ENCODE assay signal across 7 mouse cellular contexts in genomic region chr9:97068201-97069095, GRCm38 (mm10). TPM values are rescaled to one million over a fixed set of nuclear protein-coding genes. Genes with fewer than 3 reads are reported as not detected.
DNase-seq lines count a peak whose midpoint lies in the region; ATAC-seq lines count a peak whose summit lies in the region.

No protein-coding gene starts in this region.

- no peak overlapping the region for H3K4me3 ChIP-seq in midbrain, embryonic 11.5 days (ENCODE audit: low read depth, low read length)

- H3K27me3 ChIP-seq in midbrain, embryonic 11.5 days (ENCODE audit: control insufficient read depth, insufficient read depth, low read length) = no peaks in the 10 kb centered on the region

- H3K4me2 ChIP-seq in midbrain, embryonic 11.5 days = no peak overlapping the region

- peaks cover 6% of the 10 kb centered on the region for H3K4me1 ChIP-seq in midbrain, embryonic 11.5 days (ENCODE audit: control insufficient read depth, insufficient read depth, low read length)

- intact Hi-C loops in left cerebral cortex, postnatal 25 days (cut with DNase I) = loop anchor here (1.0 to 5.0 kb wide), 3 partner anchors 51 to 152 kb away; partner anchors contain the start of gene Spsb4

- peak; percentile 92 for ATAC-seq in granulocyte monocyte progenitor cell, adult 5-6 weeks (replicated peaks; ENCODE audit: poor library complexity, severe bottlenecking)
- peak; percentile 78 for ATAC-seq in midbrain, embryonic 11.5 days (ENCODE audit: low FRiP score)

- H3K27ac ChIP-seq in midbrain, embryonic 11.5 days (ENCODE audit: low read depth, low read length) = no peak overlapping the region; the same call in 1 of the 2 replicates

- no peak overlapping the region for H3K9ac ChIP-seq in midbrain, embryonic 11.5 days (ENCODE audit: low read length)

- WGBS in midbrain, embryonic 11.5 days = 54% methylated on average over 9 of the region's 9 CpGs

- H3K9me3 ChIP-seq in midbrain, embryonic 11.5 days (ENCODE audit: control insufficient read depth, low read length) = no peaks in the 10 kb centered on the region

- H3K36me3 ChIP-seq in midbrain, embryonic 11.5 days (ENCODE audit: control insufficient read depth, insufficient read depth, low read length) = no peaks in the 10 kb centered on the region

- DNase-seq in adrenal gland, adult 8-10 months = peak; percentile 52
- peak; percentile 95 for DNase-seq in embryo, embryonic 11 days
- DNase-seq in kidney, adult 11 months = peak; percentile 70
- peak; percentile 87 to 89 for DNase-seq in left cerebral cortex, postnatal 25 days (ENCODE audit: low spot score in 2 of 2)
- peak; percentile 95 for DNase-seq in midbrain, embryonic 11.5 days (ENCODE audit: low spot score, missing footprints)
- peak; percentile 91 for DNase-seq in right cerebral cortex, postnatal 4 days

RNA-seq across cellular contexts. Expression of gene Slc25a36, which starts 42.5 kb away (rescaled TPM):
- total RNA-seq in adrenal gland, adult 8-10 months (2022) = 100 to 1,000 TPM in 2 of 4 experiments, 10 to 100 TPM in 2; 76.3 to 126 (median 102) TPM
- total RNA-seq in granulocyte monocyte progenitor cell, adult 5-6 weeks (2014; fragmentation: Nextera tagmentation) = 49.8 and 53.9 TPM in 2 replicates
- 57.5 and 69.2 TPM in 2 replicates for total RNA-seq in granulocyte monocyte progenitor cell, adult 5-6 weeks (2017)
- total RNA-seq in left cerebral cortex, postnatal 25 days (2021) = 10 to 100 TPM; 69.3 to 82.3 TPM
- polyA plus RNA-seq in midbrain, embryonic 11.5 days (2014; fragmentation: Nextera tagmentation; extraction: Ambion mirVana) = 81.4 and 87.4 TPM in 2 replicates

RNA-seq across cellular contexts. Expression of gene Spsb4, which starts 49.8 kb away (rescaled TPM):
- total RNA-seq in adrenal gland, adult 8-10 months (2022) = under 1 TPM; 0.74 to 0.98 (median 0.85) TPM
- total RNA-seq in granulocyte monocyte progenitor cell, adult 5-6 weeks (2014; fragmentation: Nextera tagmentation) = 3.1 and 3.9 TPM in 2 replicates
- total RNA-seq in granulocyte monocyte progenitor cell, adult 5-6 weeks (2017) = 5.5 and 6.1 TPM in 2 replicates
- total RNA-seq in left cerebral cortex, postnatal 25 days (2021) = 1 to 10 TPM; 6.4 to 7.2 TPM
- polyA plus RNA-seq in midbrain, embryonic 11.5 days (2014; fragmentation: Nextera tagmentation; extraction: Ambion mirVana) = 107 and 115 TPM in 2 replicates
